Mouse (Mus musculus) cerebellum, adult (tissue): ENCODE results near the gene Olfr71.
A peak's percentile ranks its signal among the peaks of the same experiment; 100 is the strongest.

Experiments used
- ATAC-seq: cut with Nextera tagmentation; 2 replicates; pipeline ENCODE4 v1.9.2; 2017; ENCODE audit warnings: mild to moderate bottlenecking, moderate library complexity, mixed read lengths; ENCODE audit not compliant: insufficient number of reproducible peaks, low FRiP score, low TSS enrichment

Gene Olfr71

DNA sequence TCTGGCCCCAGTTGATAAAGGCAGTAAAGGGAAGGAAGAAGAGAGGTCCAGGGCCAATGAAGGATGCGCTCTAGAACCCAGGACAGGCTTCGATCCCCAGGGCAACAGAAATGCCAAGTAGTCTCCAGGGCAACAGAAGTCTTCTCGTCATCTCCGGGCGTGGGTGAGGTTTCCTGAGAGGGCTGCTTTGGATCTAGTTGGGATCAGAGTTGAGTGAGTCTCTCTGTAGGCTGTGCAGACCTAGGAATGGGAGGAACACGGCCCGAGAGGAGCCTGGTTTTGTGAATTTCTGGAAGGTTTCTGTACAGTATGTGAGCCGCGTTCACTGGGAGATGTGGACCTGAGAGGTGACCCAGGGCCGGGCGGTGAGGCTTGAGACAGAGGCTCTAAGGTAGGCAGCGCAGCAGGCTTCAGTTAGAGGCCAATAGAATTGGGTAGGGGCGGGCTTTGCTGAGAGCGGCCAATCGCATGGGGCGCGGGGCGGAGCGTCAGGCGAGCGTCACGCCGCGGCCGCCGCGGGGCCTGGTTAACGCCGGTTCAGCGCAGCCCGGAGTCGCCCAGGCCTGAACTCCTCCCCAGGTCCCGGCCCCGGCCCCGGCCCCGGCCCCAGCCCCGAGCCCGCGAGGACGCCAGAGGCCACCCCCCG, 41.1 kb downstream of the Olfr71 start, which contains the start of the genes Tmem8b and Fam221b:
Tmem8b (plus strand) TSS at position 190 of the 646 bp plus-strand sequence.
Fam221b (minus strand) TSS at position 364 of the 646 bp plus-strand sequence.
- ATAC-seq: peak; percentile 92

DNA sequence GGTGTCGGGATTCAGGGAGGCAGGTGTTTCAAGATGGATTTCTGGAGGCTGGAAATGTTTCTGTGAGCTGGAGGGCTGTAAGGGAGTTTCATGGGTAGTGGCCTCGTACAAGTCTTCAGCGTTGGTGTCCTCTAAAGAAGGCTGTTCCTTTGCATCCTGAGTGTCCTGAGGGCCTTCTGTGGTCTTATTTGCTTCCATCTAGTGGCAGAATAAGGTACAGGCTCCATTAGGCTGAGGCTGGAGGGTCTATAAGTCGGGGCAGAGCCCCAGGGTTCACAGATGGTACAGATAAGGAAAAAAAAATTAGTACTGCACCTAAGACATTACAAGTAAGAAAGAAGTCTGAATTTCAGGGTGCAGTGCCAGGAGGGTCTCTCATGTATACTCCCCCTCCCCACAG, 43.6 kb downstream of the Olfr71 start:
- ATAC-seq: no peak

DNA sequence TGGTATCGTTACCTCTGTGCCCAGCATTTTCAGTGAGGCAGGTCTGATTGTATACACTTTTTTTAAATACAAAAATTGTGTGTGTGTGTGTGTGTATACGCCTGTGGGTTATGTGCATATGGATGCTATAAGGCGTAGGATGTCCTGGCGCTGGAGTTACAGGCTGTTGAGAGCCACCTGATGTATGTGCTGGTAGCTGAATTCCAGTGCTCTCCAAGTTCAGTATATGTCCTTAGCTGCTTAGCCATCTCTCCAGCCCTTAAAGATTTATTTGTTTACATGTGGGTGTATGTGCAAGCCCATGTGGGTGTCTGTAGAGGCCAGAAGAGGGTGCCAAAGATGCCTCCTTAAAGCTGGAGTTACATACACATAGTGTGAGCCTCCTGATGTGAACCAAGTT, 52.9 kb downstream of the Olfr71 start:
- no peak for ATAC-seq

DNA sequence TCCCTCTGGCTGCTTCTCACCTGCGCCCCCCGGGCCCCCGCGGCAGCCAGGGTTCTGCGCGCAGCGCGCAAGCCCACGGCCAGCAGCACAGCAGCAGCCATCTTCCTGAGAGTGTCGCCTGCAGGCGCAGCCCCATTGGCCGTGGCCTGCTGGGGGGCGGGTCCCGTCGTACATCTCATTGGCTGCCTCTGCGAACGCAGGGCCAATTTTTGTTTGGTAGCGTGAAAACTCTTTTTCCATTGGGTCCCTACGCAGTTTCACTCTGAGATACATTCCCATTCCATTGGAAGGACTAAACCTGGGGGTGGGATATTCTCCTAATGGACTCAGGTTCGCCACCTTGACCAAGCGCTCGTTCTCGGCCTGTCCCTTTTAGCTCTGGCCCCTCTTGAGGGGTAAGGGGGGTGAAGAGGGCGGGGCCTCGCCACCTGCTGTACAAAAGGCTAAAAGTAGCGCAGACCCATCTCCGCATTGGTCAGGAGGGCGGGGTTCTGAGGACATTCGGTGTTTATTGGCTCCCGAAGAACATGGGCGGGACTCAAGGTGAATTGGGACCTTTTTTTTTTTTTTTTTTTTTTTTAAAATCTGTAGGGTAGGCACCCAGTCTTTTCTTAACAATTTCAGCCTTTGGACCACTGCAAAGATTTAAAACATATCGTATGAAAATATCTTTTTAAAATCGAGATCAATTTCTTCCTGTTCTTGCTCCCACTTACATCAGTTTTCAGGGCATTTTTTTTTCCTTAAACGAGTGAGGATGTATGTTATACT, 53.5 kb downstream of the Olfr71 start, which contains the start of gene Hint2:
Hint2 (minus strand) TSS at position 128 of the 771 bp plus-strand sequence.
- peak; percentile 97 for ATAC-seq

GRCm38 (mm10) chr4:43655656-43656338, 54.3 kb downstream of the Olfr71 start:
- peak; percentile 4; the same call in 1 of the 2 replicates for ATAC-seq
